Mouse (Mus musculus) lung, embryonic 14.5 days (tissue): ENCODE data around the gene Akain1. TPM values are rescaled to one million over a fixed set of nuclear protein-coding genes. Genes with fewer than 3 reads are reported as not detected.

Experiments
- ATAC-seq: fragments of 200-750 bp; cut with Nextera tagmentation; 2 replicates; pipeline ENCODE4 v1.8.0; 2017; ENCODE audit warnings: mild to moderate bottlenecking, moderate TSS enrichment, moderate library complexity; ENCODE audit not compliant: insufficient read depth
- DNase-seq: peaks from one replicate; pipeline ENCODE4 v3.0.0-alpha.2; 2015
- H3K27ac ChIP-seq: fragments of 300-500 bp; sonication (generic); 2 replicates; pipeline ENCODE4 v1.5.1; 2014; ENCODE audit warnings: low read depth, mild to moderate bottlenecking, moderate library complexity
- H3K27me3 ChIP-seq: fragments of 300-500 bp; sonication (generic); 2 replicates; pipeline ENCODE4 v1.6.1; 2014; ENCODE audit warnings: low read length, control low read depth; ENCODE audit not compliant: insufficient read depth
- H3K36me3 ChIP-seq: fragments of 300-500 bp; sonication (generic); 2 replicates; pipeline ENCODE4 v1.6.1; 2014; ENCODE audit warnings: control low read depth; ENCODE audit not compliant: insufficient read depth
- H3K4me1 ChIP-seq: fragments of 300-500 bp; sonication (generic); 2 replicates; pipeline ENCODE4 v1.6.1; 2014; ENCODE audit warnings: antibody characterized with exemption, control low read depth; ENCODE audit not compliant: insufficient read depth
- H3K4me2 ChIP-seq: fragments of 300-500 bp; sonication (generic); 2 replicates; pipeline ENCODE4 v1.6.1; 2014; ENCODE audit warnings: mild to moderate bottlenecking
- H3K4me3 ChIP-seq: fragments of 300-500 bp; sonication (generic); 2 replicates; pipeline ENCODE4 v1.5.1; 2014; ENCODE audit warnings: low read depth, low read length
- H3K9ac ChIP-seq: fragments of 300-500 bp; sonication (generic); 2 replicates; pipeline ENCODE4 v1.6.1; 2014
- H3K9me3 ChIP-seq: fragments of 300-500 bp; sonication (generic); 2 replicates; pipeline ENCODE4 v1.6.1; 2016; ENCODE audit warnings: low read depth, low read length, control low read depth
- CTCF ChIP-seq: IDR thresholded peaks from 2 replicates; pipeline ENCODE4 v1.5.1; 2016; ENCODE audit warnings: antibody characterized with exemption, low read depth
- WGBS: fragments of 180-500 bp; shearing (Covaris S2); extraction: QIAGEN DNeasy Blood & Tissue Kit; methylation state at CpG from one replicate; pipeline ENCODE4 v1.1.7; 2014; 5-methylcytosine and 5-hydroxymethylcytosine counted together
- polyA plus RNA-seq: library from polyadenylated mRNA; unstranded; fragments of >200 nt; fragmentation: Nextera tagmentation; extraction: Ambion mirVana; gene quantifications from 2 replicates; pipeline ENCODE4 v1.2.1, GENCODE M21; 2014

Akain1 gene
- polyA plus RNA-seq, 1 experiment from 2014 or later, result not detected

- ATAC-seq (no peak), DNase-seq (no peak)
- no peak overlapping the region for H3K9ac ChIP-seq
- H3K4me3 ChIP-seq, result no peak overlapping the region
- H3K4me2 ChIP-seq, result no peak overlapping the region
- H3K36me3 ChIP-seq, result no peaks in the 10 kb centered on the region
- H3K27me3 ChIP-seq, result no peaks in the 10 kb centered on the region
- H3K4me1 ChIP-seq, result no peaks in the 10 kb centered on the region
- no peak for TF ChIP-seq CTCF
- 58% methylated on average over 4 of the region's 4 CpGs for WGBS
- H3K27ac ChIP-seq, result no peak overlapping the region
- H3K9me3 ChIP-seq, result no peaks in the 10 kb centered on the region
Measured at GRCm38 (mm10) chr17:69497315-69497714, 58.2 kb downstream of the Akain1 start.

- no peak for ATAC-seq
- Histone ChIP-seq H3K27ac (no peak overlapping the region), H3K27me3 (no peaks in the 10 kb centered on the region), H3K9ac (no peak overlapping the region), H3K4me3 (no peak overlapping the region), H3K9me3 (no peaks in the 10 kb centered on the region), H3K36me3 (no peaks in the 10 kb centered on the region), H3K4me2 (no peak overlapping the region), H3K4me1 (no peaks in the 10 kb centered on the region)
- WGBS, result 33% methylated on average over 2 of the region's 2 CpGs
- no peak for DNase-seq
- no peak for TF ChIP-seq CTCF
Measured at GRCm38 (mm10) chr17:69498913-69499312, 59.8 kb downstream of the Akain1 start.

- ATAC-seq, result no peak
- no peak overlapping the region for H3K27ac ChIP-seq
- no peaks in the 10 kb centered on the region for H3K36me3 ChIP-seq
- H3K27me3 ChIP-seq, result no peaks in the 10 kb centered on the region
- 25% methylated on average over 6 of the region's 6 CpGs for WGBS
- H3K4me3 ChIP-seq, result no peak overlapping the region
- no peaks in the 10 kb centered on the region for H3K9me3 ChIP-seq
- no peak overlapping the region for H3K9ac ChIP-seq
- H3K4me2 ChIP-seq, result no peak overlapping the region
- TF ChIP-seq CTCF, result no peak
- H3K4me1 ChIP-seq, result no peaks in the 10 kb centered on the region
- no peak for DNase-seq
Measured at GRCm38 (mm10) chr17:69499441-69499840, 60.3 kb downstream of the Akain1 start.

- WGBS, result 34% methylated on average over 3 of the region's 3 CpGs
- DNase-seq (peak; percentile 66), ATAC-seq (no peak)
- H3K9ac ChIP-seq, result no peak overlapping the region
- H3K4me2 ChIP-seq, result no peak overlapping the region
- H3K36me3 ChIP-seq, result no peaks in the 10 kb centered on the region
- no peak overlapping the region for H3K4me3 ChIP-seq
- peak; percentile 49 for TF ChIP-seq CTCF
- no peaks in the 10 kb centered on the region for H3K27me3 ChIP-seq
- no peaks in the 10 kb centered on the region for H3K9me3 ChIP-seq
- H3K4me1 ChIP-seq, result no peaks in the 10 kb centered on the region
- H3K27ac ChIP-seq, result no peak overlapping the region
Measured at GRCm38 (mm10) chr17:69506070-69506469, 66.9 kb downstream of the Akain1 start.

- no peak overlapping the region for H3K27ac ChIP-seq
- DNase-seq (peak; percentile 2), ATAC-seq (no peak)
- no peak for TF ChIP-seq CTCF
- no peak overlapping the region for H3K4me3 ChIP-seq
- no peak overlapping the region for H3K4me2 ChIP-seq
- no peaks in the 10 kb centered on the region for H3K27me3 ChIP-seq
- H3K9ac ChIP-seq, result no peak overlapping the region
- no peaks in the 10 kb centered on the region for H3K4me1 ChIP-seq
- no peaks in the 10 kb centered on the region for H3K36me3 ChIP-seq
- H3K9me3 ChIP-seq, result no peaks in the 10 kb centered on the region
- 76% methylated on average over 4 of the region's 4 CpGs for WGBS
Measured at GRCm38 (mm10) chr17:69516344-69516907, 77.3 kb downstream of the Akain1 start.

- Histone ChIP-seq H3K36me3 (no peaks in the 10 kb centered on the region), H3K27me3 (no peaks in the 10 kb centered on the region), H3K27ac (no peak overlapping the region), H3K4me3 (no peak overlapping the region), H3K9ac (no peak overlapping the region), H3K4me1 (no peaks in the 10 kb centered on the region), H3K9me3 (no peaks in the 10 kb centered on the region), H3K4me2 (no peak overlapping the region)
- ATAC-seq, result no peak
- WGBS, result 77% methylated on average over 5 of the region's 5 CpGs
- TF ChIP-seq CTCF, result no peak
- DNase-seq, result no peak
Measured at GRCm38 (mm10) chr17:69531472-69531871, 92.3 kb downstream of the Akain1 start.

Other genes starting within 250 kb of the Akain1 start
- gene Zbtb14, start 56.3 kb upstream of the Akain1 start, polyA plus RNA-seq, result 23.5 and 24.9 TPM in 2 replicates